Mouse (Mus musculus) R1 (cell line): Measurements from ENCODE around the gene Lonp1.
"Not testable (repeated sequence)": the region's sequence is repeated elsewhere in the genome, so short reads cannot be mapped to it uniquely, and the experiment has no call there.

Experiments used
- DNase-seq: peaks from one replicate; pipeline ENCODE4 v3.0.0-alpha.2; 2018; ENCODE audit warnings: low read depth, low spot score

Gene Lonp1

DNA sequence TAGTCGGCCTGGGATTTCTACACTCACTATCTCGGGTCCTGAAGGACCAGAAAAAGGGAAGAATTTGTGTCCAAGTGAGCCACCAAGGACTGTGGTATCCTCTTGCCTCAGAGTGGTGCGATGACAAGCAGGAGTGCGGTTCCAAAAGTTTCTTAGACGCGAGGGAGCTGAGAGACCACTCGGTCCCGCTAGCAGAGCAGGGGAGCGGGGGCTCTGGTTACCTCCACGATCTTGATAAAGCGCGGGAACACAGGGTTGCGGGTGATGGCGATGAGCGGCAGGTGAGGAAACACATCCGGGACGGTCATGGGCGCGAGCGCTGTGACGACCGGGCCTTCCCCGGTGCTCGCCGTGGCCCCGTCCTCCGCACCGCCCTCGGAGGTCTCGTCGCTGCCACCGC is 427 bp downstream of the Lonp1 start:
- peak; percentile 54 for DNase-seq

DNA sequence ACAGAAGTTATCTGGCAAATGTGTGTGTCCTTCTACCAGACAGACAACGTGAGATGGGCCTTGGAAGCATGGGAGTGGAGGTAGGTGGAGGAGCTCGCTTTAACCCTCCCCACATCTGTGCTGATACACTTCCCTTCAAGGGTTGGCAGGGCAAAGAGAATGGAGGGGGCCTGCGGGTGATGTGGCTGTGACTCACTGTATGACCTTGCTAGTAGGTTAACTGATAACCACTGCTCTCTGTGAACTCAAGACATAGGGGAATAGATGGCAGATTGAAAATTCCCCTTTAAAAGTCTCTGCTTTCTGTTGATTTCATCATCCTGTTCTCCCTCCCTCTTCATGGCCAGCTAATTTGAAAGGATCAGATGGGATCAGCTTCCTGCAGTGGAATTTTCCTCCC is 1.2 kb downstream of the Lonp1 start:
- no peak for DNase-seq

DNA sequence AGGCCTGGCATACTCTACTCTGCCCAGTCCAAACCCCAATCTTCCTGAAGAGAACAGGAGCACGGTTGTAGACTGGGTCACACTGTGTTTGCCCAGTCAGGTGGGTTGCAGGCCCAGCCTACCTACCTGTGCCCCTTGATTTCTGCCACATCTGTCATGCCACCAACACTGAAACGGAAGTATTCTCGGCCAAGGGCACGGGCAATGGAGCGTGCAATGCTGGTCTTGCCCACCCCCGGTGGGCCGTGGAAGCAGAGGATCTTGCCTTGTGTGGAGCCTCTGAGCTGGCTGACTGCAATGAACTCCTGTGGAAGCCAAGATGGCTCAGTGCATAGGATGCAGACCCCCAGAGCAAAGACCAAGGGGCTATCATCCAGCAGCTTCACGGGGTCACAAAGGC is 9.1 kb downstream of the Lonp1 start:
- DNase-seq = no peak

DNA sequence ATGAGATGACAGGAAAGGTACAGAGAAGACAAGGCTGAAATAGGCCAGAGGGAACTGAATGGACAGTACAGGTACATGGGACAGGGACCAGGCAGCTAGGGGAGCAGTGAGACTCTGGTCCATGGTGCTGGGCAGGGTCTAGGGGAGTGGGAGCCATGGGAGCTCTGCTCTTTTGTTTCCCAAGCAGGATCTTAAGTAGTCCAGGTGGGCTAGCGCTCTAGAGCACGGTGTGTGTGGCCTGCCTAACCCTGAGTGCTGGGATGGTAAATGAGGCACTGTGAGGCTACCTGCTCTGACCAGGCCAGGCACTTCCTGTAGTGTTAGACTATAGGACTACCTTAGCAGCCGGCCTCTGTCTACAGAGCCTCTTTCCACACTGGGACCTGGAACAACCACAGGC is 10.0 kb downstream of the Lonp1 start:
- no peak for DNase-seq

DNA sequence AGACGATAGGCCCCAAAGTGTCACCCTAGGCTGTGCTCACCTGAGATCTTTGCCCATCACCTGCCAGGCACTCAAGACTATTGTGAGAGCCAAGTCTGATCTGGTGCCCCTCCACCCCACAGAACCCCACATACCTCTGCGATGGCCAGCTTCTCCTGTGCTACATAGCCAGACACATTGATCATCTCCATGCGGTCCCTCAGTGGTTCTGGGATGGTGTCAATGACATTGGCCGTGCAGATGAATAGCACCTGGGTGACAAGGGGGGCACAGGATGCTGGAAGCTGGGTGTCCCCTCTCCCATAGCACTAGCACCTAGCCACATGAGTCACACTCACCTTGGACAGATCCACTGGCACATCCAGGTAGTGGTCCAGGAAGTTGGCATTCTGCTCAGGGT is 10.9 kb downstream of the Lonp1 start:
- peak; percentile 17 for DNase-seq

DNA sequence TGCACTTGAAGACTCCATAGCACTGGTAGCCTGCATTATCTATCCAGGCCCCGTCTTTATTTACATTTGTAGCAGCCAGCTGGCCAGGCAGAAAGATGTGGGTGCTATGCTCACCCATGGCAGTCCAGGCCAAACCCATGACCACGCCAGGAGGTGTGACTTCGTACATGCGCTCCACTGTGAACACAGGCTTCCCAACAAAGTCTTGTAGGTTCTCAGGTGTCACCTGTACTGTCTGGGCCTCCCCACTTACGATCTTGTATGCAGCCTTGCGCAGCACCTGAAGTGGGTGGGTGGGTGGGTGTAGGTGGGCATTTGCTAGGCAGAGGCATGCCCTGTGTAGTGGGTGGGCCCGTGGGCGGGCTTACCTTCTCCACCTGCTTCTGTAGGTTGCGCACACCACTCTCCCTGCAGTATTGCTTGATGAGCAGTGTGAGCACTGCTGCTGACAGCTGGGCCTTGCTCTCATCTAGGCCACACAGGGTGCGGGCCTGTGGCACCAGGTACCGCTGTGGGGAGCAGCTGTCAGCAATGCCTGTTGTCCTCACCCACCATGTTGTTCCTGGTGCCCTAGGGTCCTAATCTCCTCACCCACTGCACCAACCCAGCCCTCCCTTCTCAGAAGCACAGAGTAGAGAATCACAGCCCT is 11.4 kb downstream of the Lonp1 start:
- DNase-seq = peak; percentile 56

DNA sequence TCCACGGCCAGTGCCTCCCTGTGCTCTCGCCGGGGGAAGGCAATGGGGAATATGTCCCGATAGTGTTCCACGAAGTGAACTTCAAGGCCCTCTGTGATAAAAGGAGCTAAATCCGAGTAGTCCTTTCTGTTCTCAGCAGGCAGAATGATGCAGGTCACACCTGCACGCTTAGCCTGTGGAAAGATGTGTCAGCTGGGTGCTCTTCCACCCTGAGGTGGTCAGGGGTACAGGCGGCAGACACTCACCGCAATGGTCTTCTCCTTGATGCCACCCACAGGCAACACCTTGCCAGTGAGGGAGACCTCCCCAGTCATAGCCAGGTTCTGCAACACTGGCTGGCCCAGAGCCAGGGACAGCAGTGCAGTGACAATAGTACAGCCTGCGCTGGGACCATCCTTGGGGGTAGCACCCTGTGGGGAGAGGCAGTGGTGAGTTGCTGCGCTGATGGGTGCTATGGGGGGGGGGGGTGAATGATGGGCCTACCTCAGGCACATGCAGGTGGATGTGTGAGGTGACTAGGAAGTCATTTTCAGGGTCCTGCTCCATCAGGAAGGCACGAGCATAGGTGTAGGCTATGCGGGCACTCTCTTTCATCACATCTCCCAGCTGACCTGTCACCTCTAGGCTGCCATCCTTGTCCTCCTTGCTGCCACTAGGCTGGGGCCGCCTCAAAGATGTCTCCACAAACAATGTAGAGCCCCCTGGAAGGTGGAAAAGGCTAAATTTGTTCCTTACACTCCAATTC is 12.1 kb downstream of the Lonp1 start:
- peak; percentile 58 for DNase-seq

DNA sequence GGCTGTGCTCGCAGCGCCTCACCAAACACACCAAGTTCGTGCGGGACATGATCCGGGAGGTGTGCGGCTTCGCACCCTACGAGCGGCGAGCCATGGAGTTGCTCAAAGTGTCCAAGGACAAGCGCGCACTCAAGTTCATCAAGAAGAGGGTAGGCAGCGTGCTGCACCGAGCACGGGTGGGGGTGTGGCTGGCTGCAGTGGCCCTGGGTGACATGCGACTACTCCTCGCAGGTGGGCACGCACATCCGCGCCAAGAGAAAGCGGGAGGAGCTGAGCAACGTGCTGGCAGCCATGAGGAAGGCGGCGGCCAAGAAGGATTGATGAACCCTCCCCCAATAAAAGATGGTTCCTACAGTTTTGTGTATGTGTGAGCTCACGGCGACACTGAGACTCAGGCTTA is 12.8 kb downstream of the Lonp1 start:
- peak; percentile 72 for DNase-seq

DNA sequence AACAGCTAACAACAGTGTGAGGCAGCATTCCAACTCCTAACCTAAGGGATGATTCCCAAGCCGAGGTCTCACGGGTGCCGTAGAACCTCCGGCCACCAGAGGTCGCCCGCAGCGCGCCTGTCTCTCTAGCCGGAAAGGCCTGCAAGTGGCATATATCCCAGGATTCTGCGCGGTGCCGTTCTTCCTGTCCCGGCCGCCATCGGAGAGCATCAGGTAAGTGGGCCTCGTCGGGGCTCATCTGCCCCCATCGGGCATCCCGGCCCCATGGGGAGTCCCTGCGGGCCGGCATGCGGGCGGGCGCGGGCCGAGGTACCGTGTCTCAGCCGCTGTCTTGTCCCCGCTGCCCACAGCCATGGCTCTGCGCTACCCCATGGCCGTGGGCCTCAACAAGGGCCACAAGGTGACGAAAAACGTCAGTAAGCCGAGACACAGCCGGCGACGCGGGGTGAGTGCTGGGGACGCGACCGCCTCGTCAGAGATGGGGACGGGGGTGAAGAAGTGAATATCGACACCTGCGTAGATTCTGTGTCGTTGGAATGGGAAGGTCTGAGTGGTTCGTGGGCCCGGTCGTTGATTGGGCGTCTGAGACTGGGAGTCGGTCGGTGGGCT is 13.3 kb downstream of the Lonp1 start, which contains the start of gene Rpl36:
Gene Rpl36, plus strand, starts transcription at position 181 of the 609 bp plus-strand sequence.
- peak; percentile 94 for DNase-seq

DNA sequence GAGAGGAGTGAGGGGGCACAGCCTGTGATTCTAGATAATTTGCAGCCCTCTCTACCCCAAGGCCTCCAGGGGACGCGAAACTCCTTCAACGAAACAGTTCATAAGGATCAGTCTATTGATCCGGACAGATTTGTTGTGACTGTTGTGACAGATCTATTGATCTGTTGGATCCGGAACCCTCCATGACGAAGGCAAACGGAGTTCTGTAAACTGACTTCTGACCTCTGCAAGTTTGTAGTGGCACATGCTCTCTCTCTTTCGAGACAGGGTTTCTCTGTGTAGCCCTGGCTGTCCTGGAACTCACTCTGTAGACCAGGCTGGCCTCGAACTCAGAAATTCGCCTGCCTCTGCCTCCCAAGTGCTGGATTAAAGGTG is 14.1 kb downstream of the Lonp1 start:
- not testable (repeated sequence) for DNase-seq

DNA sequence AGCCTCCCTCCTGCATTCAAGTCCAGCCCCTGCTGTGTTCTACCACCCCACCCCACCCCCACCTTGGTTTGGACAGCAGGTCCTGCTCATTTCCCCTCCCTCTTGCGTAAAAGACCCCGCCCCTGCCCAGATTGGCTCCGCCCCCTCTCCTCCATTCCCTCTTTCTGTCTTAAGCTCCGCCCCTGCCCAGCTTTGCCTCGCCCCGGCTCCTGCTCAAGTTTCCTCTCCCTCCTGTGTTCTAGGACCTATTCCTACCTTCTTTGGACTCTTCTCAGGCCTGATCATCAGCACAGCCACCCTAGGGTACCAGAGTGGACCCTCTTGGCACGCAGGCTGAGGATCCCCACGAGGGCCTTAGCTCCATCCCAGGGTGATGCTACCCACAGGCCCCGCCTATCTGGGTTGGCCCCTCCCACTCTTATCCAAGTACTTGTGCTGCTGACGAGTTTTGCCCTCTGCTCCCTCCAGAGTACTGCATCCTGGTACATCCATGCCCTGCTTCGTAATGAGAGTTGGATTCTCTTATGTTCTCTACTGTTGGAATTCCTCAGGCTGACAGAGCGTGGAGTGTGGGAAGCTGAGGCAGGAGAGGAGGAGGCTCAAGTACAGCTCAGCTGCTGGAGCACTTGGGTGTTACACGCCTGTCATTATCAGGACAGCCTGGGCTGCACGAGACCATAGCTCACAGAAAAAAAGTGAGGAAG is 14.7 kb downstream of the Lonp1 start:
- DNase-seq = peak; percentile 96

DNA sequence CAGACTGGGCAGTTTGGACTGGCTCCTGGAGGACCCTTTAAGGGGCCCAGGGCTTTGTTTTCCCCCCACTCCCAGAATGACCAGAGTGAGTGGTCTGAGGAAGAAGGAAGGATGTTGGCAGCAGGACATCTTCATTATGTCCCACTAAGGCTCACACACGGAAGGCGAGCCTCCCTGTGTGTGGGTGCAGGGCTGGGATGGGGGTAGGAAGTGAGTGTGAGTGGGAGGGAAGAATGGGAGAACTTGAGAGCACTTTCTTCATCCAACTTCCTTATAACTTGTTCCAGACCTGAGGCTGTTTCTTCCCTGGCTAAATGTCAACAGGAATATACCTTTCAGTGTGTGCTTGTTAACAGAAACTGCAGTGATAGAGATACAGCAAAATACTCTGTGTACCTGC is 15.4 kb downstream of the Lonp1 start:
- peak; percentile 13 for DNase-seq

DNA sequence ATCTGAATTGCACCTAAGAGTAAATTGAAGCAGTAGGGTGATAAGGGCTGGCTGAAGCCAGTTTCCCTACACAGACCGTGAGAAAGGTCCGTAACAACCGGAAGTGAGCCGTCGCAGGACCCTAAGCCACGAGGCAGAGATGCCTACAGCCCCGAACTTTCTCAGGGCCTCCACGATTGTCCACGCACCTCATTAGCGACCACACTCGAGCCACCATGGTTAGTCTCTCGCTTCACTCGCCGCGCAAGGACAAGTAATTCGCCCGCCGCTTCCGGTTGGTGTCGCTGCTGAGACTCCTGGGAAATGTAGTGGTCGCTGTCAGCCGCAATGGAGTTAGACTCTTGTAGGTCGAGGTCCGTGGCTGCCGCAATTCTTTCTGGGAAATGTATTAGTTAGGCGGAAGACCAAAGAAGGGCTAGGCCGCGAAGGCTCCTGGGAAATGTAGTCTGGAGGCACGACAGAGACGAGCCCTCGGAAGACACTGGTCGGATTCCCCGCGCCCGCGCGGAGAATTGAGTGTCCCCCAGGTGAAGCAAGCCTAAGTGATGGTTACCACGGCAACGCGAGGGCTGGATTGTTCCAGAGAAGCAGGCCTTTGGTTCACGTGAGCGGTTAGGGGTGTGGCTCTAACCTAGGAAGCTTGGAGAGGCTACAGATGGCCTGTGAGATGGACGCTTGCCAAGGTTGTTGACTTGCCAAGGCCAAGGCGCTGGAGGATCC is 17.1 kb downstream of the Lonp1 start, which contains the start of gene 2410015M20Rik:
Gene 2410015M20Rik, minus strand, starts transcription at position 320 of the 720 bp plus-strand sequence.
- DNase-seq = peak; percentile 100

DNA sequence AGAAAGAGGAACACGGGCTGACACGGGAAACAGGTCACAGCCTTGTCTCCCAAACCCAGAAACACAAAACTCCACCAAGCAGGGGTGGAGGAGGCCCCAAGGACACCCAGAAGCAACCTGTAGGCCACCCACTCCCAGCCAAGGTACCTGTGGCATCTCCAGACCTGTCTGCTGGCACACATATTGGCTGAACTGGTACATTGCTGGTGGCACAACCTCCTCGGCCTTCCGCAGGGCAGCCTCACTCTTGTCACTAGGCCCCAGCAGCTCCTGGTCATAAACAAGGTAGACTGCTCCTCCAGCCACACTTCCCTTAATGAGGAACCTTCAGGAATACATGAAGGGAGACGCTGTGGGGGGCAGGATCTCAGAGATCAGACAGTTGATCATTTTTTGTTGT is 18.0 kb downstream of the Lonp1 start:
- no peak for DNase-seq

DNA sequence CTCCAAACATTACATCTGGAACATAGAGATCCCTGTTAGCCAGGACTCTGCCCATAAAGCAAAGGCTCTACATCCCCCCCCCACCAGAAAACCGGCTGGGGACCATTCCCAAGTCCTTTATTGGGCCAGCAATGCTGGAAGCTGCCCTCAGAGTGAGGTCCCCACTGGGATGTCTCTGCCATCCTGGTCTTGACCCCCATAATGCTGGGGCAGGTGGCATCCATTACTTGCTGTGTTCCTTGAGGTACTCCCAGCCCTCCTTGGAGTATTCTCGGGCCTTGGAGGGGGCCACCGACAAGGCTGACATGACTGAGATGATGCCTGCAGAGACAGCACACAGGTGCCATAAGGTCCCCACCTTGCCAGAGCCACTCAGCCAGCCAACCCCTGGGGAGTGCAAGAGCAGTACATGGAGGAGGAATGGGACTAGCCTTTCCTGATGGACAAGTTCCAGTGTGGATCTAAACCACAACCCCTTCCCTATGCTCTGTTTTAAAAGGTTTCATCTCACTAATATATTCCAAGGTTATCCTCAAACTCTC is 19.1 kb downstream of the Lonp1 start:
- no peak for DNase-seq

DNA sequence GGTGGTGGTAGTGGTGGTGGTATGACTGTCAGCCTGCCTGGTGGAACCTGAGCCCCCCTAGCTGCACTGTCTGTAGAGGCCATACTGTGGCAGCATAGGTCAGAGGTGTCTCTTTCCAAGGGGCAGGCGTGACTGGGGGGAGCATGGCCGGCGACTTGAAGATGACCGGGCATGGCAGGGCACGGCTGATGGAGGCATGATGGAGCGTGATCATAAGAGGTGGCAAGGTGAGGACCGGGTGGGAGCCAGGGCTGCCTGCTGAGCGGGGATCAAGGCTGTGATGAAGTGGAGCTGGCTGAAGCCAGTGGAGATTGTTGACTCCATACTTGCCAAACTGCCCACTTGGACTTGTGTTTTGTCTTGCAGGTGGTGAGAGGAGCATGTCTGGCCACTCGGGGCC is 21.3 kb downstream of the Lonp1 start:
- no peak for DNase-seq

DNA sequence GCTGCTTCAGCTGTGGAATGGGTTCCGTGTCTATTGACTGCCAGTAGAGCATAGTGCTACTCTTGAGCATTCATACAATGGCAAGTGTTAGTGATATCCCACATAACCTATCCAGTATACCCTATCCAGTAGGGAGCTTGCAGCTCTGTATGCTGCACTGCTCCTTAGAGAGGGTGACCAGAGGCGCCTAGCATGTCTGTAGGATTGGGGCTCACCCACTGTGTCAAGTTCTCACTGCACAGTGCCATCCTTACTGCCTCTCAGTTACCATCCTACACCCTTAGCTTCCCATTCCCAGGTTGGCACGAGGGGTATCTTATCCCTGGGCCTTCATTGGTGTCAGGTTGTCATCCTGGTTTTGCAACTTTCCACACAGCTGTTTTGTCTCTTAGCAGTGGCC is 22.3 kb downstream of the Lonp1 start:
- no peak for DNase-seq

DNA sequence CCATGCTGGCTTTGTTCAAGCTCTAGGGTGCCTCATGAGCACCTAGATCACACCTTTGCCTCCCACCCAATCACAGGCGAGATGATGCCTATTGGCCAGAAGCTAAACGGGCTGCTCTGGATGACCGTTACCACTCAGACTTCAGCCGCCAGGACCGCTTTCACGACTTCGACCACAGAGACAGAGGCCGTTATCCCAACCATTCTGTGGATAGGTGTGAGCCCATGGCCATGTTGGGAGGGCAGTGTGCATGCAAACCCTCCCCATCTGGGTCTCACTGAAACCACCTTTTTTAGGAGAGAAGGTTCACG is 22.7 kb downstream of the Lonp1 start:
- DNase-seq = peak; percentile 19

DNA sequence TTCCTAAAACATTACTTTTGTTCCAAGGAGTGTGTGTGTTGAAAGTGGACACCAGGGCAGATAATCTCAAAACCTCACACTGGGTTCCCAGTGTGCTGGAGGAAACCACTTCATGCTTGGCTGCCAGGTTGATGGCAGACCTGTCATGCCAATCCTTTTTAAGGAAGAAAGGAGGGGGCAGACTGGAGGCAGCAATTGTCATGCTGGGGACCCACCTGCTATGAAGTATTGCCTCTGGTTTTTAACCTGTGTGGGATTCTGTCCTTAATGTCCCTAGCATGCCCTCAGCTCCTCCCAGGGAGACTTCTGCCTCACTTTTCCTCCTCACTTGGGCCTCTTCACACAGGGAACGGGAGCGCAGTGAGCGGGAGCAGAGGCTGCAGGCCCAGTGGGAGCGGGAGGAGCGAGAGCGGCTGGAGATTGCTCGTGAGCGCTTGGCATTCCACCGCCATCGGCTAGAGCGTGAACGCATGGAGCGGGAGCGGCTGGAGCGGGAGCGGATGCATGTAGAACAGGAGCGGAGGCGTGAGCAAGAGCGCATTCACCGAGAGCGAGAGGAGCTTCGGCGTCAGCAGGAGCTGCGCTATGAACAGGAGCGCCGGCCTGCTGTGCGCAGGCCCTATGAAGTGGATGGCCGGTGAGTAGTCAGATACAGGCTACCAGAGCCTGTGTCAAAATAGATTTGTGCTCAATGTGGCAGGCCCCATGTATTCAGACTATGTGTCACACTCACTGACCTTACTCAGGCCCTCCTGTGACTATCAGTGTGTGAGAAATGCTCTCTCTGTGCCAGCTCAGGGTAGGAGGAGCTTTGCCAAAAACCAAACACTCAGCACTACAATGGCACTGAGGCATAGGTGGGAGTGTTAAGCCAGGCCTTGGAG is 23.3 kb downstream of the Lonp1 start:
- DNase-seq = peak; percentile 42

DNA sequence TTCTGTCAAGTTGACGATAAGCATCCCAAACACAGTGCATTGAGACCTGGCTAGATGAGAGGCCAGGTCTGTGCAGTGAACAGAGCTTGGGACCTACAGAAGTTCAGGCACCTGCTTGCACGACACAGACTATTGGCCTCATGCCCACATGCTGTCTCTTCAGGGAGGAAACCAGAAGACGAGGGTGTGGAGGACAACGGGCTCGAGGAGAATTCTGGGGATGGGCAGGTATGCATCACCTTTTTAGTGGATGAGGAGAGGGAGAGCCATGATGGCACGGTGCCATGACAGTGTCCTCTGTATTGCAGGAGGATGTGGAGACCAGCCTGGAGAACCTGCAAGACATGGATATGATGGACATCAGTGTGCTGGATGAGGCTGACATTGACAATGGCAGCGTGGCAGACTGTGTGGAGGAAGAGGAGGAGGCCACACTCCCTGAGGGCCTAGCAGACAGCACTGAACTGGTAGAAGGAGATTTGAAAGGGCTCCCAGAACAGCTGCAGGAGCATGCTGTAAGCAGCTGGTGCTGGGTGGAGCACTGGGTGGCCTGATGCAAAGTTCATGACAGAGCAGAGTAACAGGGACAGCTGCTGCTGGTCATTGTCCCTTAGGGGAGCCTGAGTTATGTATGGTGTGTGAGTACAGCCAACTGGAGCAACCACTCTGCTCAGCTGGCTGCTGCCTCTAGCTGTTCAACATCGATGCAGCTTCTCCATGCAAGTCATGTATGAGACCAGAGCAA is 33.0 kb downstream of the Lonp1 start:
- no peak for DNase-seq
